Mouse (Mus musculus) spleen, adult 2 months (tissue): Measurements from ENCODE around the gene Map4k3.

Source experiments
- CTCF ChIP-seq: fragments of 200-500 bp; IDR thresholded peaks from 2 replicates; pipeline ENCODE4 v1.5.1; 2011; ENCODE audit warnings: mild to moderate bottlenecking, inconsistent platforms; ENCODE audit not compliant: insufficient read depth, insufficient read length, insufficient replicate concordance; ENCODE audit errors: extremely low read depth
- POLR2A ChIP-seq: fragments of 200-500 bp; IDR thresholded peaks from 2 replicates; pipeline ENCODE4 v1.6.1; 2011; ENCODE audit warnings: low read depth, low read length, inconsistent platforms

- TF ChIP-seq CTCF (no peak), POLR2A (no peak)
Observed at GRCm38 (mm10) chr17:80729825-80730224, 1.5 kb upstream of the Map4k3 start.
